Comparison of ENCODE assay signal across 15 mouse cellular contexts in genomic region chr1:123928003-123928370, GRCm38 (mm10).
"Had no signal": no experiment of that assay in that cellular context is flagged by ENCODE, and none has a peak within 500 bp of the region (broad histone marks: within the 10 kb centered on the region; RNA-seq: fewer than 3 reads in every experiment).

No protein-coding gene starts in this region.

- H3K4me3 ChIP-seq: midbrain, embryonic 10.5 days; midbrain, embryonic 12.5 days; neural tube, embryonic 13.5 days had no signal

- H3K27ac ChIP-seq: liver, embryonic 14.5 days; midbrain, embryonic 10.5 days; midbrain, embryonic 12.5 days; neural tube, embryonic 13.5 days had no signal

- DNase-seq: lung, adult 18-20 months; lung, embryonic 14.5 days; lung, postnatal 10 days; lung, postnatal 4 days; midbrain, embryonic 14.5 days; right cerebral cortex, postnatal 25 days; right cerebral cortex, postnatal 4 days; spleen, adult 18-20 months; thymus, adult 2 months; thymus, postnatal 25 days; thymus, postnatal 4 days had no signal
